ENCODE assay signal across 1 mouse cellular context in the genomic region with DNA sequence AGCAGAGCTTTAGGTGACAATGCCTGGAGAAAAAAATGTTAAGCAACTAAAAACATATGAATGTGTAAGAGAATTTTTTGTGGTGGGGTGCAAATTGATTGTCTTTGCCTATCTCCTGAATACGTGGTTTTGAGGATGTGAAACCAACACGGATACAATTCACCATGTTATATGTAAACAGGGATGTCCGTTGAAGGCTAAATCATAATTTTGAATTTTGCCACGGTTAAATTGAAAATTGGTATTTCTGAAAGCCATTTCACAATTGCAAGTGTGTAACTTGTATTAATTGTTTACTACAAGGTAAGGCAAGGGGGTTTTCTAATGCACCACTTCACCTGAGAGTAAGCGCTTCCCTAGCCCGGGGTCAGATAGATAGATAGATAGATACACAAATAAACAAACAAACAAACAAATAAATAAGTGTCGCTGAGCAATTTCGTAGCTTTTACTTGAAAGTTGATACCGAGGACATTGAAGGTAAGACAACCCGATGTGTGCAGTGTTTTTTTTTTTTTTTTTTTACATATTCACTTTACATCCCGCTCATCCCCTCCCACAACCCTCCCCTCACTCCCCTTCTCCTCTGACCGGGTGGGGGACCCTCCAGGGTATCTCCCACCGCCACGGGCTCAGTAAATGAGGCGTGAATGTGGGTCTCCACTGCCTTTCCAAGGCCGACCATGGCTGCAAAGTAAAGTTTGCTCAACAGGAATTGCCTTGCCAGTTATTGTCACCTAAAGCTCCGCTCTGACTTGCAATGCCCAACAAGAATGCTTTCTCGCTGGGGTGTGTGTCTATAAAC.
TF ChIP-seq lines count a peak whose summit lies in the region.

No protein-coding gene starts in this region.

TF ChIP-seq in MEL, 35 proteins besides CTCF, POLR2A, EP300 and RAD21:
- TF ChIP-seq ZNF384 (IDR thresholded peaks at IDR 0.05; ENCODE audit: low read depth, low read length) (peak; percentile 85), TBP (IDR thresholded peaks at IDR 0.05; ENCODE audit: low read depth, low read length) (no peak), ZMIZ1 (IDR thresholded peaks at IDR 0.05; ENCODE audit: low read depth, low read length) (0 out of 2 replicates have a peak, but pooled peaks have one; percentile 28), CHD1 (IDR thresholded peaks at IDR 0.05; ENCODE audit: low read depth, low read length) (0 out of 2 replicates have a peak, but pooled peaks have one; percentile 72), NELFE (IDR thresholded peaks at IDR 0.05; ENCODE audit: low read depth, low read length) (peak; percentile 38; the same call in 1 of the 2 replicates)
